ENCODE assay signal across 14 mouse cellular contexts in the genomic region with DNA sequence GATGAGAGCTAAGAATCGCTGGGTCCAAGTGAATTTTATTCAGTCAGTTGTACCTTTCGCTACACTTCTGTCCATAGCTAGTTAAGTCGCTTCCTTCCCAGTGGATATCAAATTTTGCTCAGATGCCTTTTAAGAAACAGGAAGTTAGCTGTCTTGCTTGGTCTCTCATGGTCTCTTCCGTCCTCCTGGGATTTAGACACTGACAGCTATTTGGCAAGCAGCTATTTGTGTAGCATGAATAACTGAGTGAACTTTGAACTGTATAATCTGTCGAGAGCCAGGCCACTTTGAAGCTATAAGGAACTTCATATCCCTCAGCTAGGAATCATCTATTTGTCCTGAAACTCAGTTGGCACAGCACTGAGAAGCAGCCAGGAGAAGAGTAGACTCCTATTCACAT.
DNase-seq lines count a peak whose midpoint lies in the region; ATAC-seq and TF ChIP-seq lines count a peak whose summit lies in the region.
"Had no signal": no experiment of that assay in that cellular context is flagged by ENCODE, and none has a peak within 500 bp of the region (broad histone marks: within the 10 kb centered on the region; RNA-seq: fewer than 3 reads in every experiment).

No protein-coding gene starts in this region.

- H3K4me2 ChIP-seq in kidney, embryonic 16.5 days (replicated peaks; ENCODE audit: low read depth, low read length) = no peak overlapping the region
- H3K4me2 ChIP-seq in midbrain, embryonic 13.5 days (replicated peaks) = no peak overlapping the region
- H3K4me2 ChIP-seq in midbrain, postnatal 0 days (ENCODE audit: low read depth, low read length, poor library complexity, severe bottlenecking) = no peak overlapping the region
- no peak overlapping the region for H3K4me2 ChIP-seq in forebrain, embryonic 11.5 days (ENCODE audit: low read depth, low read length, severe bottlenecking)
- H3K4me2 ChIP-seq: heart, embryonic 13.5 days; hindbrain, embryonic 14.5 days; liver, embryonic 13.5 days had no signal

- TF ChIP-seq POLR2A in bone marrow macrophage, adult 2 months (IDR thresholded peaks at IDR 0.05; ENCODE audit: borderline replicate concordance, low read depth, low read length) = no peak

- H3K79me2 ChIP-seq in macrophage (ENCODE audit: inconsistent target) = no peaks in the 10 kb centered on the region

- ATAC-seq in kidney, embryonic 16.5 days (ENCODE audit: low FRiP score, low TSS enrichment) = no peak
- no peak for ATAC-seq in midbrain, embryonic 13.5 days
- ATAC-seq in midbrain, postnatal 0 days (ENCODE audit: low FRiP score) = no peak
- ATAC-seq in forebrain, embryonic 11.5 days (replicated peaks; ENCODE audit: low FRiP score) = no peak

- H3K4me1 ChIP-seq in kidney, embryonic 16.5 days (ENCODE audit: insufficient read depth, low read length) = peaks cover 32% of the 10 kb centered on the region
- peaks cover 27% of the 10 kb centered on the region for H3K4me1 ChIP-seq in midbrain, embryonic 13.5 days (replicated peaks)
- no peaks in the 10 kb centered on the region for H3K4me1 ChIP-seq in midbrain, postnatal 0 days (ENCODE audit: insufficient read depth, low read length)
- H3K4me1 ChIP-seq in bone marrow macrophage, adult 2 months (ENCODE audit: control insufficient read depth, insufficient read depth, low read length) = peaks cover 51% of the 10 kb centered on the region
- no peaks in the 10 kb centered on the region for H3K4me1 ChIP-seq in forebrain, embryonic 11.5 days (replicated peaks; ENCODE audit: control insufficient read depth, insufficient read depth, low read length)
- H3K4me1 ChIP-seq: liver, embryonic 13.5 days had no signal

- 53% methylated on average over 5 of the region's 5 CpGs for WGBS in kidney, embryonic 16.5 days
- WGBS in midbrain, embryonic 13.5 days = 79% methylated on average over 5 of the region's 5 CpGs
- 73% methylated on average over 5 of the region's 5 CpGs for WGBS in midbrain, postnatal 0 days
- 64% methylated on average over 5 of the region's 5 CpGs for WGBS in macrophage (ENCODE audit: missing documents)
- WGBS in forebrain, embryonic 11.5 days = 83% methylated on average over 5 of the region's 5 CpGs

- DNase-seq in kidney, adult 18-20 months = no peak
- no peak for DNase-seq in midbrain, postnatal 0 days (ENCODE audit: low spot score)
- DNase-seq in forebrain, embryonic 11.5 days (ENCODE audit: low spot score) = no peak
- no peak for DNase-seq in frontal cortex, postnatal 25 days (ENCODE audit: low spot score in 2 of 2)
- DNase-seq: cerebellum, adult 8-10 months; liver, embryonic 13.5 days; retina, postnatal 1 day had no signal

- H3K27me3 ChIP-seq in kidney, embryonic 16.5 days (ENCODE audit: insufficient read depth, low read length) = no peaks in the 10 kb centered on the region
- H3K27me3 ChIP-seq in midbrain, embryonic 13.5 days = no peaks in the 10 kb centered on the region
- no peaks in the 10 kb centered on the region for H3K27me3 ChIP-seq in midbrain, postnatal 0 days (ENCODE audit: insufficient read depth, low read length)
- no peaks in the 10 kb centered on the region for H3K27me3 ChIP-seq in forebrain, embryonic 11.5 days (ENCODE audit: control insufficient read depth, insufficient read depth, low read length)
- H3K27me3 ChIP-seq: heart, embryonic 13.5 days; liver, embryonic 13.5 days had no signal

- no peak for TF ChIP-seq CTCF in midbrain, postnatal 0 days (IDR thresholded peaks at IDR 0.05)
- no peak for TF ChIP-seq CTCF in bone marrow macrophage, adult 2 months (IDR thresholded peaks at IDR 0.05; ENCODE audit: low read depth, low read length)

- no peak overlapping the region for H3K4me3 ChIP-seq in kidney, embryonic 16.5 days (ENCODE audit: low read length)
- H3K4me3 ChIP-seq in midbrain, embryonic 13.5 days (replicated peaks) = no peak overlapping the region
- H3K4me3 ChIP-seq in midbrain, postnatal 0 days (ENCODE audit: low read depth, low read length) = no peak overlapping the region
- no peak overlapping the region for H3K4me3 ChIP-seq in bone marrow macrophage, adult 2 months (ENCODE audit: insufficient read depth, low read length)
- H3K4me3 ChIP-seq in macrophage (ENCODE audit: inconsistent target) = no peak overlapping the region
- H3K4me3 ChIP-seq in forebrain, embryonic 11.5 days (ENCODE audit: low read depth, low read length) = no peak overlapping the region
- H3K4me3 ChIP-seq: heart, embryonic 13.5 days; liver, embryonic 13.5 days; midbrain, embryonic 10.5 days had no signal

- H3K9ac ChIP-seq in kidney, embryonic 16.5 days (replicated peaks; ENCODE audit: low read length) = no peak overlapping the region
- no peak overlapping the region for H3K9ac ChIP-seq in midbrain, embryonic 13.5 days (replicated peaks)
- H3K9ac ChIP-seq in midbrain, postnatal 0 days (replicated peaks; ENCODE audit: low read length, poor library complexity, severe bottlenecking) = no peak overlapping the region
- H3K9ac ChIP-seq in forebrain, embryonic 11.5 days (ENCODE audit: low read length) = no peak overlapping the region
- H3K9ac ChIP-seq: heart, embryonic 13.5 days; hindbrain, embryonic 14.5 days; liver, embryonic 13.5 days had no signal

- peak overlapping the region; percentile 47; the same call in 1 of the 2 replicates for H3K27ac ChIP-seq in kidney, embryonic 16.5 days (ENCODE audit: low read length)
- H3K27ac ChIP-seq in midbrain, embryonic 13.5 days = 0 out of 2 replicates have a peak overlapping the region, but pooled peaks have one; percentile 17
- H3K27ac ChIP-seq in midbrain, postnatal 0 days (ENCODE audit: low read depth, low read length) = no peak overlapping the region
- H3K27ac ChIP-seq in bone marrow macrophage, adult 2 months (ENCODE audit: insufficient read depth, low read depth, low read length) = peak overlapping the region; percentile 63
- peak overlapping the region; percentile 48 for H3K27ac ChIP-seq in macrophage
- no peak overlapping the region for H3K27ac ChIP-seq in forebrain, embryonic 11.5 days (ENCODE audit: low read depth, low read length)
- H3K27ac ChIP-seq: heart, embryonic 13.5 days; hindbrain, embryonic 14.5 days; liver, embryonic 13.5 days; midbrain, embryonic 10.5 days had no signal

- H3K36me3 ChIP-seq in kidney, embryonic 16.5 days (ENCODE audit: insufficient read depth, low read length) = no peaks in the 10 kb centered on the region
- no peaks in the 10 kb centered on the region for H3K36me3 ChIP-seq in midbrain, embryonic 13.5 days
- no peaks in the 10 kb centered on the region for H3K36me3 ChIP-seq in midbrain, postnatal 0 days (ENCODE audit: insufficient read depth, low read length)
- H3K36me3 ChIP-seq in macrophage (ENCODE audit: inconsistent target) = no peaks in the 10 kb centered on the region
- H3K36me3 ChIP-seq in forebrain, embryonic 11.5 days (ENCODE audit: control insufficient read depth, insufficient read depth, low read length) = no peaks in the 10 kb centered on the region
- H3K36me3 ChIP-seq: heart, embryonic 13.5 days; liver, embryonic 13.5 days; midbrain, embryonic 10.5 days had no signal

- no peaks in the 10 kb centered on the region for H3K9me3 ChIP-seq in kidney, embryonic 16.5 days (ENCODE audit: low read length)
- H3K9me3 ChIP-seq in midbrain, embryonic 13.5 days = no peaks in the 10 kb centered on the region
- H3K9me3 ChIP-seq in midbrain, postnatal 0 days (ENCODE audit: low read length) = no peaks in the 10 kb centered on the region
- no peaks in the 10 kb centered on the region for H3K9me3 ChIP-seq in forebrain, embryonic 11.5 days (ENCODE audit: control insufficient read depth, low read length)
- H3K9me3 ChIP-seq: heart, embryonic 13.5 days; liver, embryonic 13.5 days; midbrain, embryonic 10.5 days had no signal

Comparison
In these comparisons a context has a peak if more than half of its experiments do, and no peak if none do; other contexts are left out.
1. H3K27ac ChIP-seq: peak in kidney, embryonic 16.5 days (single experiment), midbrain, embryonic 13.5 days (single experiment), bone marrow macrophage, adult 2 months (single experiment) and macrophage (single experiment); none in midbrain, postnatal 0 days (single experiment) and forebrain, embryonic 11.5 days (single experiment).